Mouse (Mus musculus): ENCODE measurements around the gene Cpne4.

GRCm38 (mm10) chr9:104865830-104866229, 318.7 kb downstream of the Cpne4 start:
- TF ChIP-seq POLR2A (IDR thresholded peaks at IDR 0.05; ENCODE audit: low read depth, low read length) = no peak
- TF ChIP-seq CTCF (IDR thresholded peaks at IDR 0.05; ENCODE audit: borderline replicate concordance, insufficient read depth, low read length) = no peak
